Mouse (Mus musculus) lung, adult 18-20 months (tissue): ENCODE data around the gene Prelid3b.
A peak's percentile ranks its signal among the peaks of the same experiment; 100 is the strongest.

ENCODE experiments used
- DNase-seq, 2 experiments: peaks; one replicate each; pipeline ENCODE4 v3.0.0; 2022; ENCODE audit warnings: mixed read lengths in 2 of 2

Gene Prelid3b

GRCm38 (mm10) chr2:174472818-174473549 is at the start of gene Prelid3b:
Gene Prelid3b (minus strand): TSS chr2:174473081.
- DNase-seq = peak; percentile 99

- DNase-seq = no peak
Observed at GRCm38 (mm10) chr2:174522134-174522533, 49.3 kb upstream of the Prelid3b start.

- peak; percentile 50 to 57 for DNase-seq
Observed at GRCm38 (mm10) chr2:174517141-174518079, 44.5 kb upstream of the Prelid3b start.

- no peak for DNase-seq
Observed at GRCm38 (mm10) chr2:174514887-174515286, 42.0 kb upstream of the Prelid3b start.

GRCm38 (mm10) chr2:174513827-174514226 is 40.9 kb upstream of the Prelid3b start:
- DNase-seq = peak; percentile 57 to 66

GRCm38 (mm10) chr2:174509825-174510224 is 36.9 kb upstream of the Prelid3b start:
- no peak for DNase-seq

- no peak for DNase-seq
Observed at GRCm38 (mm10) chr2:174507998-174508397, 35.1 kb upstream of the Prelid3b start.

GRCm38 (mm10) chr2:174502831-174503460 is 30.1 kb upstream of the Prelid3b start:
- peak in 1 of 2 experiments; percentile 16 for DNase-seq

- DNase-seq = no peak
Observed at GRCm38 (mm10) chr2:174502321-174502720, 29.4 kb upstream of the Prelid3b start.

GRCm38 (mm10) chr2:174501517-174501916 is 28.6 kb upstream of the Prelid3b start:
- no peak for DNase-seq

- no peak for DNase-seq
Observed at GRCm38 (mm10) chr2:174500814-174501503, 28.1 kb upstream of the Prelid3b start.

- peak; percentile 32 to 57 for DNase-seq
Observed at GRCm38 (mm10) chr2:174492858-174493257, 20.0 kb upstream of the Prelid3b start.

- no peak for DNase-seq
Observed at GRCm38 (mm10) chr2:174487005-174487404, 14.1 kb upstream of the Prelid3b start.

- DNase-seq = no peak
Observed at GRCm38 (mm10) chr2:174478746-174479145, 5.9 kb upstream of the Prelid3b start.

GRCm38 (mm10) chr2:174477543-174478319 is 4.8 kb upstream of the Prelid3b start:
- no peak for DNase-seq

- no peak for DNase-seq
Observed at GRCm38 (mm10) chr2:174473550-174473927, 658 bp upstream of the Prelid3b start.

GRCm38 (mm10) chr2:174472407-174472806 is 474 bp downstream of the Prelid3b start:
- no peak for DNase-seq

GRCm38 (mm10) chr2:174470786-174471405 is 2.0 kb downstream of the Prelid3b start:
- no peak for DNase-seq

GRCm38 (mm10) chr2:174470333-174470732 is 2.5 kb downstream of the Prelid3b start:
- no peak for DNase-seq

GRCm38 (mm10) chr2:174463789-174464523 is 8.9 kb downstream of the Prelid3b start, which contains the start of gene Atp5e:
Gene Atp5e (minus strand): TSS chr2:174464105.
- peak; percentile 97 to 98 for DNase-seq
